Mouse (Mus musculus): ENCODE measurements around the gene AU041133.
"Not testable (repeated sequence)": the region's sequence is repeated elsewhere in the genome, so short reads cannot be mapped to it uniquely, and the experiment has no call there.

AU041133 gene

DNA sequence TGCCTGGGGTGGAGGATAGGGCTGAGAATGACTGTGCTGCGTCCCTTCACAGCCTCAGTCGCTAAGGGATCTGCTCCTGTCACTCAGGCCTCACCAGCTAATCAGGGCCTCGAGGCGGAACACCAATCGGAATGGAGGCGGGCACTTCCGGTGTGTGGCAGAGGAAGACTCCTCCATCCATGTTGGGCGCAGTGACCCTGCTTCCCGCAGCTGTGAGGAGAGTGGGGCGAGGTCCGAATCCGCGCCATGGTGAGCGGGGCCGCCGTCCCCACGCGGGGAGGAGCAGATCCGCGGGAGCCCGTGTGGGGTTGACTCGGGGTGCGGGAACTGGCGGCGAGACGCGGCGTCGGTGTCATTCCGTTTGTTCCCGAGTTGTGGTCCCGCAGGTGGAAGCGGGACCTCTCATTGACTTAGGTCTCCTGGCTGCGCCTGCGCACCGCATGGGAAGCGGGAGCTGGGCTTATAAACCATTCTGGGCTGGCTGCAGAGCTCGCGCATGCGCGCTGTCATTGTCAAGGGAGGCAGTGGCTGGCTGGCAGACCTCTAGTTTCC is at the start of gene AU041133:
Gene AU041133, plus strand, starts transcription at position 164 of the 552 bp plus-strand sequence.
- peak; percentile 90 for DNase-seq (ENCODE audit: low spot score)

DNA sequence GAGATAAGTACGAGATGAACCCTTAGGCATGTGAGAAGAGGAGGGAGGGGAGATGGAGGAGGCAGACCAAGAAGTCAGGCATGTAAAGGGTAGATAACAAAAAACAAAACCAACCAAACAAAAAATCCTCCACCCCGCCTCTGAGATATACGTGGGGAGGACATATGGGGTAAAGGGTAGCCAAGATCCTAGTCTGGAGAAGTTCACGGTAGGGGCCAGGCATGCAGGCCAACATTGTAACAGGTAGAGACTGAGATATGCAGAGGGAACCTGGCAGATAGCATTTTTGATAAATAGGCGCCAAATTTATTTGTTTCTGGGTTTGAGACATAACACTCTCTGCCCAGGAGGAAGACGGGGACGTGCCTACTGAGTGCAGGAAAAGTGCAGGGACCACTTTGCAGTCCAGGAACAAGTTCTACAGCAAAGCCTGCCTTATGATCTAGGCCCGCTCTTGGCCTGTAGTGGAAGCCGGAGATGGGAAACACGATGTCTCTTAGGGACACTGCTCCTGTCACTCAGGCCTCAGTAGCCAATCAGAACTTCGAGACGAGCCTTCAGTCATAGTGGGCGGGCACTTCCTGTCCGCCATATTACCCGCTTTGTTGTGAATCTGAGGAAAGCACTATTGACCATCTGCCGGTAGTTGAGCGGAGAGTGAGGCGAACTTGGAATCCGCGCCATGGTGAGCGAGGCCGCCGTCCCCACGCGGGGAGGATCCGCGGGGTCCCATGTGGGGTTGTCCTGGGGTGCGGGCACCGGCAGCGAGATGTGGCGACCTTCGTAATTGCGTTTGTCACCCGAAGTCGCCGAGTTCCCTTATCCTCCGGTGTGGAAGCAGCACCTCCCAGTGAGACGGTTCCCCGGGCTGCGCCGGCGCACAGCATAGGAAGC is 44.8 kb upstream of the AU041133 start, which contains the start of gene BC024063:
Gene BC024063, plus strand, starts transcription at position 626 of the 894 bp plus-strand sequence.
- DNase-seq (ENCODE audit: low spot score): not testable (repeated sequence)

DNA sequence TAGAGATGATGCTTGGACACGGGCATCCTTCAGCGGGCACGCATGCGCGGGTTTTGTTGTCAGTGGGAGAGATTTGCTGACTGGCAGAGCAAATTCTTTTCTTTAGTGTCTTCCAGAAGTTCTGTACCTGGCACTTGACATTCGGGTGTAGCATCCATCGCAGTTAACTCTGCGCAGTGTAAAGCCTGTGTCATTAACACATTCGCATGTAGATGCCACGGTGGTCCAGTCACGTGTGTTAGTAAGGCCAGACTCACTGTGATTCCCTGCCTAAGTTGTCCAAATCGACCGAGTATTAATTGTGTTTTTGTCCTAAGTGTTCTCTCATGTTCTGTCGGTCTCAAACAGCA is 44.2 kb upstream of the AU041133 start:
- DNase-seq (ENCODE audit: low spot score): not testable (repeated sequence)

DNA sequence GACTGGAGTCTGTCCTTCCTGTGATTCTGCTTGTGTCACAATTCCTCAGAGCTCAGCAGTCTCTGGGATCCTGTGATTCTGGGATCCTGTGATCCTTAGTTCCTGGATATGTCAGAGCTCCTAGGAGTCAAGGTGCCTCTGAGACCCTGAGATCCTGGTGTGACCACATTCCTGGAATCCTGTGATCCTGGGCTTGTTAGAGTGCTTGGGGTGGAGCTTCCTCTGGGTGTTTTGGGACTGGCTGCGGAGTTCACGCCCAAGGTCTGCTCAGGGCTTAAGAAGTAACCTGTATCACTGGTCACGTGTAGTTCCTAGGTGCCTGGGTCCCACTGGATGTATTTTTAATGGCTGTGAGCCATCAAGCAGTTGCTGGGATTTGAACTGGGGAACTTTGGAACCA is 10.6 kb upstream of the AU041133 start:
- no peak for DNase-seq (ENCODE audit: low spot score)

DNA sequence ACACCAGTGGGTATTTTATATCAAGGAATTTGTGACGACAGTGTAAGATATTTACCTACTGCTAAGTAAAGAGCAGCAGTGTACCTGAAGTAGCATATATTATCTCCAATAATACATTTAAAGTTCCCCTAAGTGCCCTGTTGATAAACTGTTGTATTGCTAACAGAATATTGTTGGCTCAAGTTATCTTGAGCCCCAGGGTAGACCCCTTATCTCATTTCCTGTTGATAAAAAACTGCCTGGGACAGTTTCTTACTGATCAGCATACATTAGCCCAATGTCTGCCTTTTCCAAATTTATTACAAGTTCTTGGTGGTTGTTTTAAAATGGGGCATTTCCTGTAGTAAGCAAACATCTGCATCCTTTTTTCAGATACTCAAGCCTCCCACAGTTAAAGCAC is 17.5 kb downstream of the AU041133 start:
- DNase-seq (ENCODE audit: low spot score): no peak

DNA sequence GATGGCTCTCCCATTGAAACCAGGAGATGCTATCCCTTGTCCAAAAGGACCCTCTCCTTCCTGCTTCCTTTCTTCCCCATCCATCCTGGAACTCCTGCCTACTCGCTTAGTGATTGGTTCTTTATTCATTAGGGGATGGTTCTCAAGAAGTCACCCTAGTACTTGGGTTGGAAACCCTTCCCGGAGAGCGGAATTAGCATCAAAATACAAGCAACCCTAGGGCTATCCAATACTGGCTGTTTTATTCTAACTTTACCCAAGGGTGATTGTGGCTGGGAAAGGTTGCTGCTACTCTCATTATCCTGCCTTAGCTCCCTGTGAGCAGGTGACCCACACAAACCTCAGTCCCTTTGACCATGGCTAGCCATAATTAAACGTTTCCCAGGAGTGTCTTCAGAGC is 19.8 kb downstream of the AU041133 start:
- no peak for DNase-seq (ENCODE audit: low spot score)

DNA sequence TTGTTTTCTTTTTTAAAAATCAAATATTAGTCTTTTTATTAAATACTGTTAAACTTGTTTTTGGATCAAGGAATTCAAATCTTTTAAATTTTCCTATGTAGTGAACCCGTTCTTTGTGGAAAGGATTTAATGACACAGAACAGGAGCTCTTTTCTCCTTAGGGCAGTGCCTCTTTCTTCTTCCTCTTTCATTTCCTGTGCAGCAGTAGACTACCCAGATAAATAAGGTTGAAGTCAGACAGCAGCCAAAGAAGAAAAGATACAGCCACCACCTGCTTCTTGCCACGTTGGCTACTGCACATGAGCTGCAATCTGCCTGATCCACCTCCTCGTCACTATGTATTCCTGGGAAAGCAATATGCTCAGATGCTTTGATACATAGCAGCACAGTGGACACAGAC is 40.0 kb downstream of the AU041133 start:
- no peak for DNase-seq (ENCODE audit: low spot score)

DNA sequence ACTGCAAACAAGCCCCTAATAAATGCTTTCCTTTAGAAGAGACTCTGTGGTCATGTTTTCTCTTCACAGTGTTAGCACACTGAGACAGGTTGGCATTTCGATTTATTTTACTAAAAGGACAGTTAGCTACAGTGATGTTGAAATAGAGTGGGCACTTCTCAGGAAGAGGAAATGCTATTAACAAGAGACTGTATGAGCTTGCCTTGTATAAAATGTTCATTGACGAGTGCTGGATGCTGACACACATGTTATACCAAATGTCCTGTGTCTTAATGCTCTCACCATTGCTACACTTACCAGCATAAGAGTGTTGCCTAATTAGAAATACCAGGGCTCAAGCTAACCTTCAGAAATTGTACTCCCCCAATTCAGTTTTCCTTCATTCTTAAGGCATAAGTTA is 42.0 kb downstream of the AU041133 start:
- no peak for DNase-seq (ENCODE audit: low spot score)

DNA sequence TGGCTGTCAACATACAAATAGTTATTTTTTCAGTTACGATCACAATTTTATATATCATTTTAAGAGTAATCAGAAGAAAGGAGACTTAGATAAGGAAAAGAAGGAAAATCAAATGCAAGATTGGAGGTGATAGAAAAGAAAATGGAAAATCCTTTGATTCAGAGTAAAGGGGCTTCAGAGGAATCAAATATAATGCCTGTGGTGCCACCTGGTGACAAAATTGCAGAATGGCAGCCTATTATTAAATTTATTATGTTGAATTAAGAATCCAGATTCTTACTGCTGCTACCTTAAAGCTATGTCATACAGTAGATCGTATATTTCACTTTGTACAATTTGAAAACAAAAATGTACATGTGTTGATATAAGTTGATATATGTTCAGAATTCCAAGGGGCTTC is 43.0 kb downstream of the AU041133 start:
- DNase-seq (ENCODE audit: low spot score): peak; percentile 81

DNA sequence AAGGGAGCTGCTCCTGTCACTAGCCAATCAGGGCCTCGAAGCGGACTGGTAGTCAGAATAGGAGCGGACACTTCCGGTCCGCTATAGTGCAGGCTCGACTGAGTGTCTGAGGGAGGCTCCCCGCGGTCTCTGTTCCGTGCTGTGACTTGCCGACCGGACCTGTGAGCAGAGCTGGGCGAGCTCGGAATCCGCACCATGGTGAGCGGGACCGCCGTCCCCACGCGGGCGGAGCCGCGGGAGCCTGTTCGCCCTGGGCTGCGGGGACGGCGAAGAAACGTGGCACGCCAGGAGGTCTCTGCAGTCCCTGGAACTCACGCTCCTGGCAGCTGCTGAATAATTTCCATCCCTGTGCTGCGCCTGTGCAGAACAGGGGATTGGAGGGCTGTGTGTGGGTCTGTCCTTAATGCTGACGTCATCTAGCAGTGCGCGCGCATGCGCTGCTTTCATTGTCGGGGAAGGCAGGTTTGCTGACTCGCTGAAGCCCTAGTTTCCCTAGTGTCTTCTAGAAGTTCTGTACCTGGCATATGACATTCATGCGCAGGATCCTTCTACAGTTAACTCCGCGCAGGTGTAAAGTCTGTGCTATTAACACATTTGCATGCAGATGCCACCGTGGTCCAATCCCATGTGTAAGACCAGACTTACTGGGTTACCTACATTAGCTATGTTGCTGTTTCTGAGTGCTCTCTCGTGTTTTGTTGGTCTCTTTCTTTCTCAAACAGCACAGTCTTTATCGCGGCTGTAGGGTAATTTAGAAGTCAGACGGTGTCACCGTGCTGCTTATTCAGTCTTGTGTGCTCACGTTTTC is 50.6 kb downstream of the AU041133 start:
- peak; percentile 88 for DNase-seq (ENCODE audit: low spot score)

All from retina, embryonic 14.5 days (tissue).